Mouse (Mus musculus) brain, embryonic 14.5 days (tissue): ENCODE measurements around the gene Prkar1b. TPM values are rescaled to one million over a fixed set of nuclear protein-coding genes. Genes with fewer than 3 reads are reported as not detected.

ENCODE experiments used
- DNase-seq: peaks from one replicate; pipeline ENCODE4 v3.0.0-alpha.2; 2011; ENCODE audit warnings: low read depth
- CTCF ChIP-seq: fragments of 200-500 bp; IDR thresholded peaks from 2 replicates; pipeline ENCODE4 v1.5.1; 2012; ENCODE audit warnings: inconsistent platforms, mild to moderate bottlenecking, moderate library complexity, borderline replicate concordance; ENCODE audit not compliant: insufficient read depth, insufficient read length; ENCODE audit errors: extremely low read depth
- POLR2A ChIP-seq: fragments of 200-500 bp; IDR thresholded peaks from 2 replicates; pipeline ENCODE4 v1.6.1; 2012; ENCODE audit warnings: mild to moderate bottlenecking, inconsistent platforms, borderline replicate concordance; ENCODE audit not compliant: poor library complexity, insufficient read depth, insufficient read length, severe bottlenecking; ENCODE audit errors: extremely low read depth
- polyA plus RNA-seq: library from polyadenylated mRNA; depleted of rRNA; stranded (reverse); fragments of >200 nt; gene quantifications from 2 replicates; pipeline ENCODE4 v1.2.3, GENCODE M21; 2012

Prkar1b gene
- polyA plus RNA-seq, 1 experiment, result 202 TPM

DNA sequence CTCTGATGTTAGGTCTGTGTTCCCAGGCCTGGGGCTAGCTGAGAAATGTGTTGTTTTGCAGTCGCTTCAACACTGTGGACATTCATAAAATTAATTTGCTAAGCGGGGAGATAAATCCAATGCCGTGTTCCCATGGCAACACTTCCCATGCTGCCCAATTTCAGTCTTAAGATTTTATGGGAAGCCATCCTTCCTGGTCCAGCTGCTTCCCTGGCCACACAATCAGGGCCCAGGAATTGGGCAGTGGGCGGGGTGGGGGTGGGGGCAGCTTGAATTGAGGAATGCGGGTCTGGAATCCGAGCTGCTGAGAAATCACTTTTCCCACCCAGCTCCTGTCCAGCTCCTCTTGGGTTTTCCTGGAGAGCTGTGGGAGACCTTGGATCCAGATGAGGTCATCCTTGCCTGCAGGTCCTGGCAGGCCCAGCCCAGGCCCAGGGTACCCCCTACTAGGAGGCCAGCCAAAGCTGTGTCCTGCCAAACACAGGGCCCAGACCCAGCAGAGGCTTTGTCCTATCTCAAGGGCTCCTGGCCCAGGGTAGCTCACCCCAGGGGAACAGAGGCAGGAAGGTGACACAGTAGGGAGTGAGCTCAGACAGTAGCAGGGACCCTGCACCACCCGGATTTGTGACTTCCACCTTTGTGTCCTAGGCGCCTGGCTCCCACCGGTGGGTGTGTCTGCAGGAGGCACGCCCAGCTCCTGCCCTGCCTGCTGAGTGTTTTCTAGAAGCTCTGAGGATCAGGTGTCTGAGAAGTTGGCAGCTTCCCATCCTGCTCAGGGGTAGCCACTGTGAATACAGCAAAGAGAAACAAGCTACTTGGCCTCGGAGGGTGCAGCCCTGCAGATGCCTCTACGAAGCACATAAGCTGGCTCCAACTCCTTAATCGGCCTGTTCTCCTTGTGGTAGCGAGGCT lies 116.1 kb downstream of the Prkar1b start:
- no peak for TF ChIP-seq CTCF
- TF ChIP-seq POLR2A, result no peak
- peak; percentile 59 for DNase-seq

DNA sequence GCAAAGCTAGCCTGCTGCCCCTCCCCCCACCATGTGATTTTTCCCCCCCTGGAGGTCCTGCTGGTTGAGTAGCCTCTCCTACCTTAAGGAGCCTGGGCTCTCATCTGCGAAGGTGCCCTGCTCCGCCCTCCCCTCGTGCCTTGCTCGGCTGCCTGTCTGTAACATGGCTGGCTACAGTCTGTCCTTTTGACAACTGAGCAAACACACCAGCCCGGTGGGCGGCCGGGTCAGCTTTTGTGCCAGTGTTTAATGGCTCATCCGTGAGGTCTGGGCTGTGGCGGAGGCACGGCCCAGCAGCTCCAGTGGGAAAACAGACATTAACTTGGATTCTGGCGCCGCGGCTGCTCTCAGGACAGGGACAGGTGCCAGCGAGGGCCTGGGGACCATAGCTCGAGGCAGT lies 122.2 kb downstream of the Prkar1b start:
- peak; percentile 33 for DNase-seq
- no peak for TF ChIP-seq POLR2A
- TF ChIP-seq CTCF, result no peak

DNA sequence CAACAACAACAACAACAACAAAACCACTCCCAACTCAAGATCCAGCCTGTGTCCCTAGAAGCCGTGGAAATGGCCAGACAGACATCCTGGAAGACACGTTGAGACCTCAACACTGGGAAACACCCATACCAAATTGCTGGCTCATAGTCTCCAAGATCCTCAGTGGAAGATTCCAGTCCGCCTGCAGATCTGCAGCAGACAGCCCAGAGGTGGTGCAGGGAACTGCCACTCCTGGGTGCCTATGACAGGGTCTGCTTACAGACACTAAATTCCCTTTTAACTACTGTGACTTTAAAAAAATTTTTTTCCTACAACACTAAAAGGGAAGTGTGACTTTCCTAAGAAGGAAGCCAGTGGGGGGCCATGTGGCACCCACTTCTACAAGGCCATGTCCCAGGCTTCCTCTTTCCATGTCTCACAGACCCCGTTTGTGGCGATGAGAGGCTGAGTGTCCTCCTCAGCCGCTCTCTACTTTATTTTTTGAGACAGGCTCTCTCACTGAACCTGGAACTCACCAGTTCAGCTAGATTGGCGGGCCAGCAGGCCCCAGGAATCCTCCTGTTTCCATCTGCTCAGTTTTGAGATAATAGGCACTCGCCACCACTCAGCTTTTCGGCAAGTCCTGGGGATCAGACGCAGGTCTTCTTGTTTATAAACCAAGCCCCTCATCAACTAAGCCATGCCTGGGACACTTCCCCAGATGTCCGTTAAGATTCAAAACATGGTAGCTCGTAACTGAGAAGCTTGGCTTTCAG lies 125.3 kb downstream of the Prkar1b start:
- TF ChIP-seq POLR2A (no peak), CTCF (no peak)
- DNase-seq, result no peak

DNA sequence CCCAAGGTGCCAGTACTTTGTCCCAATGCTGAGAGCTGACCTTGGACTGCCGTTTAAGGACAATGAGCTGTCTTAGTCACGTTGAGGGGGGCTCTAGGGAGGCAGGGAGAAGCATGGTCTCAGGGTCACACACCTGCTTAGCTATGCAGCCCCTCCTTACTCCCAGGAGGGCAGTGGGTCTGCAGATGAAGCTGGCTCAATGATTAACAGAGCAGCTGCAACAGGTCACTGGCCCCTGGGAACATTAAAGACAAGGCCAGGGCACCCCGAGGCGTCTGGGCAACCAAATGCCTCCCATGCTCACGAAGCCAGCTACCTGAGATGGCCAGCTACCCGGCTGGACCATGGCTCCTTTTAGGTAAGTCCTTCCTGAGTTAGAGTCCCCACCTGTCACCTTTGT lies 129.2 kb downstream of the Prkar1b start:
- TF ChIP-seq POLR2A (no peak), CTCF (no peak)
- DNase-seq, result no peak

DNA sequence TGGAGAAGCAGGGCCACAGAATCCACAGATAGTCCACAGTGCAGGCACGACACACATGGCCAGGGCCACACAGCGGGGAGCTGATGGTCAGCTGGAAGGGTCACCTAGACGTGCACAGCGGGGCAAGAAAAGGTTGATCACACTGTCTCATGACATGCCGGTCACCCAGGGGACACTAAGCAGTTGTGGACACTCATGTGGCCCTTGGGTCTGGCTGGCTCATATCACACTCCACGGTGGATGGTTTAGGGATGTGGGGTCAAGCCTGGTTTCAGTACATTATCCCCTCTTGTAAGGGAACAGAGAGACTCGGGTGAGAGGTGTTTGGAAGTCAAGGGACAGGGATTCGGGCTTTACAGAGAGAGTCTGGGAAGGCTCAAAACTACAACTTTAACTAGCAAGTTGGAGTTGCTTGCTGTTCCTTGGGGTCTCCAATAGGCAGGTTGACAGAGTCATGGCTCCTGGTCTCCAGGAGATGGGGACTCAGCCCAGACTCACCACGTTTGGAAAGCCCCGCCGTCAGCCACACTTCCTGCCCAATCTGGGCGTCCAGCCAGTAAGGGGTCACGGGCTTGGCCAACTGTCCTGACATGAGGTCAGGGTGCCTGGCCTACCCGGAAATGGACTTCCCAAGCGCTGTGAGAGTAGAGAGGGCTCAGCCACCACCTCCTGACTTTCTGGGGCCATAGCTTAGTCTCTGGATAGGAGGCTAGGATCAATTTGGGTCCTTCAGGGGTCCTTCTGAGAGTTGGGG lies 132.3 kb downstream of the Prkar1b start:
- DNase-seq, result no peak
- TF ChIP-seq CTCF (no peak), POLR2A (no peak)

DNA sequence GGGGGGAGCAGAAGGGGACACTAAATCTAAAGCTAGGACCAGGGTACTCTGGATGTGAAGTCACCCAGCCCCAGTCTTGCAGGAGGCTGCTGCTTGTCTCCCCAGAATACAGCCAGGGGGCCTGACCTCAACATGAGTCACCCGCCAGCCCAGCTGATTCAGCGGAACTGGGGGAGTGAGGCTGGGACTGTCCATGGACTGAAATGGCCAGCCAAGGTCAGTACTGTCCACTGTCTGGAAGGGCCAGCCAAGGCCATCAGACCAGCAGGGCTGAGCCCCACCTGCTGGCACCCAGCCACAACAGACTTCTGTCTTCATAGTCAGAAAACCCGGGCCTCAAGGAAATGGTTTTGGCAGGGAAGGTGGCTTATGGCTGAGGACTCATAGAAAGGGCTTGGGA lies 134.7 kb downstream of the Prkar1b start:
- no peak for TF ChIP-seq CTCF
- TF ChIP-seq POLR2A, result no peak
- DNase-seq, result no peak

DNA sequence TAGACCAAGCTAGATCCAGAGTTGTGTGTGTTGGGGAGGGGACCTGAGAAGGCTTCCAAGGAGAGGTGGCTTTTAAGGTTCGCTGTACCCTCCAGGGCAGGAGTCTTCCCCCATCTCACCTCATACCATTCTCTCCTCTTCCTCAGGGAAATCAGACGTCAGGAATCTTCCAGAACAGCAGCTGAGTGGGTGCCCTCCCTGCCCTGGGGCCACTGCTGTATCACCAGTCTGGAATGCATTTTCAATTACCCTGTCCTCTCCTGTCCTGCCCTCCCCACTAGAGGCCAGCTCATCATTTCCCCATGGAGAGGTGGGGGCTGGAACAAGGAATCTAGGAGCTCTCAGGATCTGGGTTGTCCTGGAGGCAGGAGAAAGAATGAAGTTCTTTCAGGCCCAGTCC lies 139.2 kb downstream of the Prkar1b start:
- DNase-seq, result no peak
- no peak for TF ChIP-seq POLR2A
- no peak for TF ChIP-seq CTCF

DNA sequence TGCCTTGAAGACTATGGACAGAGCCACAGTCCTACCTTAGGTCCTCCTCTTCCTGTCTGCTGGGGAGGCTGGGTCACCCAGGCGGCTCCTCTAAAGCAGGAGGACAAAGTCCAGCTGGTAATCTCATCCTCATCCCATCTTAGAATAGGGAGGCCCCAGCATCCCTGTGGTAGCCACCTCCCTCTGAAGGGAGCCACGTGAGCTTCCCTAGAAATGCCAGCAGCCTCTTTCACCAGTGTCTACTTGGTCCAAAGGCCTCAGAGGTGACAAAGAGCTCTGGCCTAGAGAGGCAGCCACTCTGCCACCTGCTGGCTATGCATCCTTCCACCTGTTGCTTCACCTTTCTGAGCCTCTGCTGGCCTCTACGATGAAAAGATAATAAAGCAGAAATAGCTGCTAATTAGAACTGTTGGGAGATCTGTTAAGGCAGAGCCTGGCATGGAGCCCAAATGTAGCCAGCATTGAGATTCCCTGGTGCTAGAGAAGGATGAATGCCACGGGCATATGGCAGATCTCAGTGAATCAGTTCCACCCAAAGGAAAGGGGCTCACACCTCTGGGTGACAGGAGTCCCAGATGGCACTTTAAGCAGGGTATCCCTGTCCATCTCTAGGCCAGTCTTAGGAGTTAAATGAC lies 142.5 kb downstream of the Prkar1b start:
- TF ChIP-seq POLR2A, result no peak
- TF ChIP-seq CTCF, result peak; percentile 42; the same call in 1 of the 2 replicates
- peak; percentile 77 for DNase-seq

DNA sequence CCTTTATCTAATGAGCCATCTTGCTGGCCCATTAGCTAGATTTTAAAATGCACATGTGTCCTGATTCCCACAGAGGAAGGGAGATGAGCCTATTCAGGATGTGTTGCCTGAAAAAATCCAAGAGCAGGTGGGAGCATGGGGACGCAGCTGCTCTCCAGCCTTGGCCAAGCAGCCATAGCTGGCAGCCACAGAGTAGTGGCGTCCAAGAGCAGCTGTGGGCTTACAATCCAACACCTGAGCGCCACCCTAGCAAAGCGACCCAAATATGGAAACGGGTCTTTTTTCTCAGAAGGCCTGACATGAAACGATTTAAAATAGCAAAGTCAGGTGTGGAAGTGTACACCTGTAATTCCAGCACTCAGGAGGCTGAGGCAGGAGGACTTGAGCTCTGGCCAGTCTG lies 145.2 kb downstream of the Prkar1b start:
- no peak for TF ChIP-seq CTCF
- TF ChIP-seq POLR2A, result no peak
- DNase-seq, result peak; percentile 30

DNA sequence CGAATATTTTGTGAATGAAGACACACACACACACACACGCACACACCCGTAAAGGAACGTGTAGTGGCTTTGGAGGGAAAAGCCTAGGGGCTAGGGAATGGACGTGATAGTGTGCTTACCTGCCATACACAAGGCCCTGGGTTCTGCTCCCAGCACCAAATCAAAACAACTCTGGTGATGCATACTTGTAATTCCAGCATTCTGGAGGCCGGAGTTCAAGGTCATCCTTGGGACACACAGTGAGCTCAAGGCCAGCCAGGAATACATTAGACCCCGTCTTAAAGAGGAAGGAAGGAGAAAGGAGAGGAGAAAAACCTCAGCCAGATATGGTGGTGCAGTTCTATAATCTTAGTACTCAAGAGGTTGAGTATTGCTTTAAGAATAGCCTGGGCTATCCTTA lies 150.1 kb downstream of the Prkar1b start:
- DNase-seq, result no peak

More for the DNA sequence above, 150.1 kb downstream of the Prkar1b start:
- no peak for TF ChIP-seq POLR2A
- TF ChIP-seq CTCF, result no peak
